Mouse (Mus musculus): ENCODE data around the gene Cd247. TPM values are rescaled to one million over a fixed set of nuclear protein-coding genes. Genes with fewer than 3 reads are reported as not detected.
"Not testable (repeated sequence)": the region's sequence is repeated elsewhere in the genome, so short reads cannot be mapped to it uniquely, and the experiment has no call there.

Cd247 gene
- polyA plus RNA-seq (2015; fragmentation: Nextera tagmentation; extraction: Ambion mirVana) = 0.63 and 2.2 TPM in 2 replicates

GRCm38 (mm10) chr1:165788511-165788910, at the start of gene Cd247:
Cd247 (plus strand) TSS chr1:165788681.
- Histone ChIP-seq H3K27me3 (no peaks in the 10 kb centered on the region), H3K4me1 (peaks cover 9% of the 10 kb centered on the region; the same call in 1 of the 2 replicates), H3K36me3 (ENCODE audit: poor library complexity, severe bottlenecking) (no peaks in the 10 kb centered on the region), H3K4me3 (no peak within 1 kb of the TSS), H3K4me2 (no peak within 1 kb of the TSS), H3K27ac (no peak within 1 kb of the TSS), H3K9ac (no peak within 1 kb of the TSS), H3K9me3 (replicated peaks) (no peaks in the 10 kb centered on the region)
- no peak for ATAC-seq
- WGBS = 70% methylated on average over 8 of the region's 8 CpGs

- Histone ChIP-seq H3K4me2 (no peak overlapping the region), H3K27ac (no peak overlapping the region), H3K4me3 (no peak overlapping the region), H3K9me3 (replicated peaks) (no peaks in the 10 kb centered on the region), H3K4me1 (peaks cover 3% of the 10 kb centered on the region; the same call in 1 of the 2 replicates), H3K27me3 (no peaks in the 10 kb centered on the region), H3K36me3 (ENCODE audit: poor library complexity, severe bottlenecking) (no peaks in the 10 kb centered on the region), H3K9ac (no peak overlapping the region)
- WGBS = 86% methylated on average over 1 of the region's 1 CpGs
- ATAC-seq = no peak
Observed at GRCm38 (mm10) chr1:165738985-165739384, 49.5 kb upstream of the Cd247 start.

- Histone ChIP-seq H3K27ac (no peak overlapping the region), H3K4me3 (no peak overlapping the region), H3K4me2 (no peak overlapping the region), H3K4me1 (no peaks in the 10 kb centered on the region), H3K36me3 (ENCODE audit: poor library complexity, severe bottlenecking) (no peaks in the 10 kb centered on the region), H3K9me3 (replicated peaks) (no peaks in the 10 kb centered on the region), H3K9ac (no peak overlapping the region), H3K27me3 (no peaks in the 10 kb centered on the region)
- WGBS = 88% methylated on average over 8 of the region's 8 CpGs
- no peak for ATAC-seq
Observed at GRCm38 (mm10) chr1:165741989-165742388, 46.5 kb upstream of the Cd247 start.

- Histone ChIP-seq H3K4me1 (no peaks in the 10 kb centered on the region), H3K9me3 (replicated peaks) (no peaks in the 10 kb centered on the region), H3K9ac (no peak overlapping the region), H3K36me3 (ENCODE audit: poor library complexity, severe bottlenecking) (no peaks in the 10 kb centered on the region), H3K27me3 (no peaks in the 10 kb centered on the region), H3K4me2 (no peak overlapping the region), H3K4me3 (no peak overlapping the region), H3K27ac (no peak overlapping the region)
- ATAC-seq = no peak
- WGBS = 70% methylated on average over 11 of the region's 11 CpGs
Observed at GRCm38 (mm10) chr1:165748053-165748452, 40.4 kb upstream of the Cd247 start.

- H3K4me3 ChIP-seq = no peak overlapping the region
- no peak for ATAC-seq
- H3K36me3 ChIP-seq (ENCODE audit: poor library complexity, severe bottlenecking) = no peaks in the 10 kb centered on the region
- H3K27me3 ChIP-seq = no peaks in the 10 kb centered on the region
- no peak overlapping the region for H3K4me2 ChIP-seq
- no peaks in the 10 kb centered on the region for H3K9me3 ChIP-seq (replicated peaks)
- H3K27ac ChIP-seq = no peak overlapping the region
- H3K9ac ChIP-seq = no peak overlapping the region
- H3K4me1 ChIP-seq = no peaks in the 10 kb centered on the region
Observed at GRCm38 (mm10) chr1:165751142-165751541, 37.3 kb upstream of the Cd247 start.

GRCm38 (mm10) chr1:165751838-165752237, 36.6 kb upstream of the Cd247 start:
- no peak overlapping the region for H3K27ac ChIP-seq
- ATAC-seq = no peak
- H3K4me2 ChIP-seq = no peak overlapping the region
- no peak overlapping the region for H3K9ac ChIP-seq
- no peak overlapping the region for H3K4me3 ChIP-seq
- WGBS = 85% methylated on average over 5 of the region's 5 CpGs
- H3K36me3 ChIP-seq (ENCODE audit: poor library complexity, severe bottlenecking) = no peaks in the 10 kb centered on the region
- H3K4me1 ChIP-seq = no peaks in the 10 kb centered on the region
- H3K9me3 ChIP-seq (replicated peaks) = no peaks in the 10 kb centered on the region
- no peaks in the 10 kb centered on the region for H3K27me3 ChIP-seq

GRCm38 (mm10) chr1:165754205-165754604, 34.3 kb upstream of the Cd247 start:
- no peaks in the 10 kb centered on the region for H3K36me3 ChIP-seq (ENCODE audit: poor library complexity, severe bottlenecking)
- no peak overlapping the region for H3K27ac ChIP-seq
- H3K9ac ChIP-seq = no peak overlapping the region
- ATAC-seq = no peak
- H3K9me3 ChIP-seq (replicated peaks) = no peaks in the 10 kb centered on the region
- H3K27me3 ChIP-seq = no peaks in the 10 kb centered on the region
- no peak overlapping the region for H3K4me3 ChIP-seq
- no peaks in the 10 kb centered on the region for H3K4me1 ChIP-seq
- 92% methylated on average over 6 of the region's 6 CpGs for WGBS
- H3K4me2 ChIP-seq = no peak overlapping the region

GRCm38 (mm10) chr1:165755194-165755593, 33.3 kb upstream of the Cd247 start:
- Histone ChIP-seq H3K27ac (no peak overlapping the region), H3K9ac (no peak overlapping the region), H3K9me3 (replicated peaks) (no peaks in the 10 kb centered on the region), H3K4me1 (no peaks in the 10 kb centered on the region), H3K4me2 (no peak overlapping the region), H3K36me3 (ENCODE audit: poor library complexity, severe bottlenecking) (no peaks in the 10 kb centered on the region), H3K4me3 (no peak overlapping the region), H3K27me3 (no peaks in the 10 kb centered on the region)
- no peak for ATAC-seq
- WGBS = 75% methylated on average over 4 of the region's 4 CpGs

- no peak overlapping the region for H3K4me3 ChIP-seq
- peaks cover 26% of the 10 kb centered on the region for H3K27me3 ChIP-seq
- no peak overlapping the region for H3K4me2 ChIP-seq
- peaks cover 9% of the 10 kb centered on the region for H3K4me1 ChIP-seq
- WGBS = 78% methylated on average over 3 of the region's 3 CpGs
- H3K9me3 ChIP-seq (replicated peaks) = no peaks in the 10 kb centered on the region
- no peak for ATAC-seq
- H3K9ac ChIP-seq = no peak overlapping the region
- H3K27ac ChIP-seq = no peak overlapping the region
- no peaks in the 10 kb centered on the region for H3K36me3 ChIP-seq (ENCODE audit: poor library complexity, severe bottlenecking)
Observed at GRCm38 (mm10) chr1:165761522-165762305, 26.8 kb upstream of the Cd247 start.

GRCm38 (mm10) chr1:165762498-165762897, 26.0 kb upstream of the Cd247 start:
- not testable (repeated sequence) for H3K4me3 ChIP-seq; ATAC-seq; H3K9me3 ChIP-seq (replicated peaks); H3K4me2 ChIP-seq; H3K36me3 ChIP-seq (ENCODE audit: poor library complexity, severe bottlenecking); H3K4me1 ChIP-seq; H3K9ac ChIP-seq; H3K27ac ChIP-seq
- WGBS = 77% methylated on average over 2 of the region's 2 CpGs
- H3K27me3 ChIP-seq = peaks cover 32% of the 10 kb centered on the region

GRCm38 (mm10) chr1:165762914-165763634, 25.4 kb upstream of the Cd247 start:
- ATAC-seq = peak; percentile 50; the same call in 1 of the 2 replicates
- peak overlapping the region; percentile 92 for H3K4me2 ChIP-seq
- no peak overlapping the region for H3K27ac ChIP-seq
- H3K4me3 ChIP-seq = peak overlapping the region; percentile 82; the same call in 1 of the 2 replicates
- peaks cover 32% of the 10 kb centered on the region for H3K27me3 ChIP-seq
- no peaks in the 10 kb centered on the region for H3K36me3 ChIP-seq (ENCODE audit: poor library complexity, severe bottlenecking)
- no peak overlapping the region for H3K9ac ChIP-seq
- H3K9me3 ChIP-seq (replicated peaks) = no peaks in the 10 kb centered on the region
- peaks cover 9% of the 10 kb centered on the region for H3K4me1 ChIP-seq
- WGBS = 27% methylated on average over 14 of the region's 14 CpGs

GRCm38 (mm10) chr1:165763635-165764372, 24.7 kb upstream of the Cd247 start, which contains the start of gene Creg1:
Creg1 (plus strand) TSS chr1:165763746.
- H3K36me3 ChIP-seq (ENCODE audit: poor library complexity, severe bottlenecking) = no peaks in the 10 kb centered on the region
- ATAC-seq = peak; percentile 99
- peak within 1 kb of the TSS; percentile 92 for H3K4me2 ChIP-seq
- H3K9me3 ChIP-seq (replicated peaks) = no peaks in the 10 kb centered on the region
- H3K9ac ChIP-seq = peak within 1 kb of the TSS; percentile 75
- peaks cover 32% of the 10 kb centered on the region for H3K27me3 ChIP-seq
- peak within 1 kb of the TSS; percentile 82 for H3K4me3 ChIP-seq
- WGBS = under 1% methylated on average over 57 of the region's 57 CpGs
- peaks cover 9% of the 10 kb centered on the region for H3K4me1 ChIP-seq
- no peak within 1 kb of the TSS for H3K27ac ChIP-seq

All from forebrain, embryonic 13.5 days (tissue).